Mouse (Mus musculus) megakaryocyte, adult 5-6 weeks (primary cell): ENCODE results near the gene Fam102a. TPM values are rescaled to one million over a fixed set of nuclear protein-coding genes. Genes with fewer than 3 reads are reported as not detected.

ENCODE experiments used
- ATAC-seq: 2 replicates; pipeline ENCODE4 v1.8.0; 2016; ENCODE audit warnings: mild to moderate bottlenecking, inconsistent platforms; ENCODE audit not compliant: poor library complexity, severe bottlenecking
- total RNA-seq, 2 experiments: library from RNA; stranded (forward) in 1 of 2; stranded (reverse) in 1 of 2; fragments of 153-499, 151-499 nt in 1 of 2; fragments of 221-1000, 200-1000 nt in 1 of 2; gene quantifications; 2 replicates each; pipeline versions ENCODE4 v1.2.3 to v1.2.4; 2015 to 2017

Gene Fam102a
- total RNA-seq, 2 experiments from 2014 or later, result 4.6 to 6.5 TPM

- ATAC-seq, result no peak
Measured at GRCm38 (mm10) chr2:32512592-32512991, 22.5 kb upstream of the Fam102a start.

GRCm38 (mm10) chr2:32514335-32514734, 20.8 kb upstream of the Fam102a start:
- ATAC-seq, result no peak

- ATAC-seq, result no peak
Measured at GRCm38 (mm10) chr2:32517233-32517867, 17.8 kb upstream of the Fam102a start.

GRCm38 (mm10) chr2:32520034-32520990, 14.8 kb upstream of the Fam102a start:
- no peak for ATAC-seq

- no peak for ATAC-seq
Measured at GRCm38 (mm10) chr2:32524536-32525031, 10.5 kb upstream of the Fam102a start.

GRCm38 (mm10) chr2:32525816-32526215, 9.3 kb upstream of the Fam102a start:
- ATAC-seq, result no peak

- ATAC-seq, result no peak
Measured at GRCm38 (mm10) chr2:32527468-32527966, 7.6 kb upstream of the Fam102a start.

GRCm38 (mm10) chr2:32528326-32528725, 6.8 kb upstream of the Fam102a start:
- no peak for ATAC-seq

- ATAC-seq, result no peak
Measured at GRCm38 (mm10) chr2:32530479-32530878, 4.7 kb upstream of the Fam102a start.

- no peak for ATAC-seq
Measured at GRCm38 (mm10) chr2:32533163-32533562, 2.0 kb upstream of the Fam102a start.

- no peak for ATAC-seq
Measured at GRCm38 (mm10) chr2:32534061-32534732, 935 bp upstream of the Fam102a start.

- peak; percentile 13; the same call in 1 of the 2 replicates for ATAC-seq
Measured at GRCm38 (mm10) chr2:32535501-32535991, 414 bp downstream of the Fam102a start.

GRCm38 (mm10) chr2:32536086-32536633, 1.0 kb downstream of the Fam102a start:
- no peak for ATAC-seq

GRCm38 (mm10) chr2:32536634-32537359, 1.7 kb downstream of the Fam102a start:
- ATAC-seq, result peak; percentile 63

- ATAC-seq, result peak; percentile 37
Measured at GRCm38 (mm10) chr2:32537360-32537905, 2.3 kb downstream of the Fam102a start.

- no peak for ATAC-seq
Measured at GRCm38 (mm10) chr2:32537941-32538340, 2.8 kb downstream of the Fam102a start.

- ATAC-seq, result no peak
Measured at GRCm38 (mm10) chr2:32538461-32538860, 3.3 kb downstream of the Fam102a start.

GRCm38 (mm10) chr2:32539452-32539981, 4.4 kb downstream of the Fam102a start:
- no peak for ATAC-seq

GRCm38 (mm10) chr2:32541333-32541908, 6.3 kb downstream of the Fam102a start:
- no peak for ATAC-seq
